Mouse (Mus musculus) kidney, embryonic 14.5 days (tissue): ENCODE data around the gene Ppp1r27. TPM values are rescaled to one million over a fixed set of nuclear protein-coding genes. Genes with fewer than 3 reads are reported as not detected.

Source experiments
- ATAC-seq: fragments of 200-750 bp; cut with Nextera tagmentation; 2 replicates; pipeline ENCODE4 v1.8.0; 2017; ENCODE audit warnings: moderate number of reproducible peaks, mild to moderate bottlenecking, moderate TSS enrichment, moderate library complexity; ENCODE audit not compliant: low FRiP score, low TSS enrichment
- H3K27ac ChIP-seq: fragments of 300-500 bp; sonication (generic); 2 replicates; pipeline ENCODE4 v1.5.1; 2014; ENCODE audit warnings: low read depth, mild to moderate bottlenecking, low read length, moderate library complexity, mixed read lengths
- H3K27me3 ChIP-seq: fragments of 300-500 bp; sonication (generic); 2 replicates; pipeline ENCODE4 v1.6.1; 2014; ENCODE audit warnings: mild to moderate bottlenecking, low read length; ENCODE audit not compliant: control insufficient read depth, insufficient read depth
- H3K36me3 ChIP-seq: fragments of 300-500 bp; sonication (generic); 2 replicates; pipeline ENCODE4 v1.6.1; 2014; ENCODE audit warnings: low read length, mixed read lengths; ENCODE audit not compliant: control insufficient read depth, insufficient read depth
- H3K4me1 ChIP-seq: fragments of 300-500 bp; sonication (generic); 2 replicates; pipeline ENCODE4 v1.6.1; 2014; ENCODE audit warnings: low read length, mixed read lengths; ENCODE audit not compliant: control insufficient read depth, insufficient read depth
- H3K4me2 ChIP-seq: fragments of 300-500 bp; sonication (generic); replicated peaks from 2 replicates; pipeline ENCODE4 v1.6.1; 2014; ENCODE audit warnings: low read depth, mild to moderate bottlenecking, low read length
- H3K4me3 ChIP-seq: fragments of 300-500 bp; sonication (generic); 2 replicates; pipeline ENCODE4 v1.5.1; 2014; ENCODE audit warnings: mild to moderate bottlenecking, low read length
- H3K9ac ChIP-seq: fragments of 300-500 bp; sonication (generic); 2 replicates; pipeline ENCODE4 v1.6.1; 2014; ENCODE audit warnings: low read depth, mild to moderate bottlenecking, low read length, moderate library complexity
- H3K9me3 ChIP-seq: fragments of 300-500 bp; sonication (generic); 2 replicates; pipeline ENCODE4 v1.6.1; 2016; ENCODE audit warnings: low read length; ENCODE audit not compliant: control insufficient read depth
- WGBS: fragments of 180-500 bp; shearing (Covaris S2); extraction: QIAGEN DNeasy Blood & Tissue Kit; methylation state at CpG from one replicate; pipeline ENCODE4 v1.1.7; 2014; 5-methylcytosine and 5-hydroxymethylcytosine counted together
- polyA plus RNA-seq: library from polyadenylated mRNA; unstranded; fragments of >200 nt; fragmentation: Nextera tagmentation; extraction: Ambion mirVana; gene quantifications from 2 replicates; pipeline ENCODE4 v1.2.1, GENCODE M21; 2014

Ppp1r27 gene
- polyA plus RNA-seq, 1 experiment from 2014 or later = 0.58 TPM

- peaks cover 42% of the 10 kb centered on the region for H3K27me3 ChIP-seq
- H3K4me1 ChIP-seq = 0 out of 2 replicates have a peak, but pooled peaks cover 8% of the 10 kb centered on the region
- no peaks in the 10 kb centered on the region for H3K36me3 ChIP-seq
- H3K27ac ChIP-seq = no peak overlapping the region
- no peaks in the 10 kb centered on the region for H3K9me3 ChIP-seq
- ATAC-seq = no peak
- H3K4me2 ChIP-seq = no peak overlapping the region
- 79% methylated on average over 9 of the region's 9 CpGs for WGBS
- H3K4me3 ChIP-seq = no peak overlapping the region
- H3K9ac ChIP-seq = no peak overlapping the region
Observed at GRCm38 (mm10) chr11:120527690-120528354, 23.1 kb downstream of the Ppp1r27 start.

GRCm38 (mm10) chr11:120525959-120526358 is 25.0 kb downstream of the Ppp1r27 start:
- no peak overlapping the region for H3K4me2 ChIP-seq
- H3K9me3 ChIP-seq = no peaks in the 10 kb centered on the region
- H3K4me1 ChIP-seq = 0 out of 2 replicates have a peak, but pooled peaks cover 6% of the 10 kb centered on the region
- 78% methylated on average over 2 of the region's 2 CpGs for WGBS
- H3K27me3 ChIP-seq = peaks cover 24% of the 10 kb centered on the region
- no peak for ATAC-seq
- H3K4me3 ChIP-seq = no peak overlapping the region
- H3K27ac ChIP-seq = no peak overlapping the region
- H3K36me3 ChIP-seq = no peaks in the 10 kb centered on the region
- no peak overlapping the region for H3K9ac ChIP-seq

- no peaks in the 10 kb centered on the region for H3K36me3 ChIP-seq
Observed at GRCm38 (mm10) chr11:120522581-120522980, 28.4 kb downstream of the Ppp1r27 start.

GRCm38 (mm10) chr11:120520967-120521540 is 29.9 kb downstream of the Ppp1r27 start:
- H3K27me3 ChIP-seq = no peaks in the 10 kb centered on the region
- H3K9ac ChIP-seq = no peak overlapping the region
- 78% methylated on average over 5 of the region's 5 CpGs for WGBS
- no peaks in the 10 kb centered on the region for H3K36me3 ChIP-seq
- H3K4me2 ChIP-seq = no peak overlapping the region
- no peaks in the 10 kb centered on the region for H3K9me3 ChIP-seq
- ATAC-seq = no peak
- no peak overlapping the region for H3K4me3 ChIP-seq
- no peaks in the 10 kb centered on the region for H3K4me1 ChIP-seq
- H3K27ac ChIP-seq = no peak overlapping the region

More at GRCm38 (mm10) chr11:120522581-120522980, 28.4 kb downstream of the Ppp1r27 start:
- H3K9ac ChIP-seq = no peak overlapping the region
- H3K4me3 ChIP-seq = no peak overlapping the region
- H3K4me2 ChIP-seq = no peak overlapping the region
- no peaks in the 10 kb centered on the region for H3K9me3 ChIP-seq
- H3K27ac ChIP-seq = no peak overlapping the region
- H3K4me1 ChIP-seq = no peaks in the 10 kb centered on the region
- no peak for ATAC-seq
- no peaks in the 10 kb centered on the region; the same call in 1 of the 2 replicates for H3K27me3 ChIP-seq
- 89% methylated on average over 8 of the region's 8 CpGs for WGBS

GRCm38 (mm10) chr11:120520498-120520897 is 30.4 kb downstream of the Ppp1r27 start:
- no peak for ATAC-seq
- 72% methylated on average over 9 of the region's 9 CpGs for WGBS
- Histone ChIP-seq H3K9me3 (no peaks in the 10 kb centered on the region), H3K27me3 (no peaks in the 10 kb centered on the region), H3K27ac (no peak overlapping the region), H3K4me1 (no peaks in the 10 kb centered on the region), H3K4me2 (no peak overlapping the region), H3K4me3 (no peak overlapping the region), H3K9ac (no peak overlapping the region), H3K36me3 (no peaks in the 10 kb centered on the region)

GRCm38 (mm10) chr11:120519738-120520137 is 31.2 kb downstream of the Ppp1r27 start:
- no peaks in the 10 kb centered on the region for H3K27me3 ChIP-seq
- no peak overlapping the region; the same call in 1 of the 2 replicates for H3K9ac ChIP-seq
- no peaks in the 10 kb centered on the region for H3K4me1 ChIP-seq
- 34% methylated on average over 9 of the region's 9 CpGs for WGBS
- H3K4me2 ChIP-seq = no peak overlapping the region; the same call in 1 of the 2 replicates
- no peaks in the 10 kb centered on the region for H3K36me3 ChIP-seq
- H3K4me3 ChIP-seq = no peak overlapping the region
- no peak overlapping the region for H3K27ac ChIP-seq
- ATAC-seq = peak; percentile 15; the same call in 1 of the 2 replicates
- H3K9me3 ChIP-seq = no peaks in the 10 kb centered on the region

GRCm38 (mm10) chr11:120518558-120518957 is 32.4 kb downstream of the Ppp1r27 start:
- no peaks in the 10 kb centered on the region for H3K27me3 ChIP-seq
- no peak overlapping the region for H3K4me2 ChIP-seq
- H3K4me3 ChIP-seq = no peak overlapping the region
- WGBS = 70% methylated on average over 6 of the region's 6 CpGs
- H3K36me3 ChIP-seq = no peaks in the 10 kb centered on the region
- no peak overlapping the region for H3K27ac ChIP-seq
- no peak overlapping the region for H3K9ac ChIP-seq
- H3K4me1 ChIP-seq = no peaks in the 10 kb centered on the region
- no peak for ATAC-seq
- H3K9me3 ChIP-seq = no peaks in the 10 kb centered on the region

GRCm38 (mm10) chr11:120518027-120518426 is 32.9 kb downstream of the Ppp1r27 start:
- WGBS = 54% methylated on average over 6 of the region's 6 CpGs
- Histone ChIP-seq H3K4me2 (no peak overlapping the region), H3K4me3 (no peak overlapping the region), H3K4me1 (no peaks in the 10 kb centered on the region), H3K27me3 (no peaks in the 10 kb centered on the region), H3K9ac (no peak overlapping the region), H3K36me3 (no peaks in the 10 kb centered on the region), H3K27ac (no peak overlapping the region), H3K9me3 (no peaks in the 10 kb centered on the region)
- no peak for ATAC-seq

GRCm38 (mm10) chr11:120517147-120517546 is 33.8 kb downstream of the Ppp1r27 start:
- H3K27ac ChIP-seq = no peak overlapping the region
- H3K9me3 ChIP-seq = no peaks in the 10 kb centered on the region
- 85% methylated on average over 4 of the region's 4 CpGs for WGBS
- H3K27me3 ChIP-seq = no peaks in the 10 kb centered on the region
- H3K4me3 ChIP-seq = no peak overlapping the region
- ATAC-seq = no peak
- H3K4me2 ChIP-seq = no peak overlapping the region
- H3K4me1 ChIP-seq = no peaks in the 10 kb centered on the region
- no peak overlapping the region for H3K9ac ChIP-seq
- no peaks in the 10 kb centered on the region for H3K36me3 ChIP-seq
